Mouse (Mus musculus) lung, embryonic 15.5 days (tissue): Measurements from ENCODE around the gene Prrt1. TPM values are rescaled to one million over a fixed set of nuclear protein-coding genes. Genes with fewer than 3 reads are reported as not detected.

Experiments
- ATAC-seq: fragments of 200-750 bp; cut with Nextera tagmentation; 2 replicates; pipeline ENCODE4 v1.8.0; 2017; ENCODE audit warnings: moderate number of reproducible peaks, borderline replicate concordance; ENCODE audit not compliant: low FRiP score, low TSS enrichment; ENCODE audit errors: extremely low read depth
- H3K27ac ChIP-seq: fragments of 300-500 bp; sonication (generic); 2 replicates; pipeline ENCODE4 v1.5.1; 2015; ENCODE audit warnings: moderate library complexity, mild to moderate bottlenecking, inconsistent platforms
- H3K27me3 ChIP-seq: fragments of 300-500 bp; sonication (generic); 2 replicates; pipeline ENCODE4 v1.6.1; 2015; ENCODE audit warnings: inconsistent platforms
- H3K36me3 ChIP-seq: fragments of 300-500 bp; sonication (generic); 2 replicates; pipeline ENCODE4 v1.6.1; 2015; ENCODE audit warnings: inconsistent platforms
- H3K4me1 ChIP-seq: fragments of 300-500 bp; sonication (generic); 2 replicates; pipeline ENCODE4 v1.6.1; 2015; ENCODE audit warnings: inconsistent platforms
- H3K4me2 ChIP-seq: fragments of 300-500 bp; sonication (generic); 2 replicates; pipeline ENCODE4 v1.6.1; 2015; ENCODE audit warnings: inconsistent platforms, mild to moderate bottlenecking, moderate library complexity
- H3K4me3 ChIP-seq: fragments of 300-500 bp; sonication (generic); 2 replicates; pipeline ENCODE4 v1.5.1; 2015; ENCODE audit warnings: mild to moderate bottlenecking, inconsistent platforms
- H3K9ac ChIP-seq: fragments of 300-500 bp; sonication (generic); 2 replicates; pipeline ENCODE4 v1.6.1; 2015; ENCODE audit warnings: inconsistent platforms
- H3K9me3 ChIP-seq: fragments of 300-500 bp; sonication (generic); 2 replicates; pipeline ENCODE4 v1.6.1; 2016; ENCODE audit warnings: inconsistent platforms
- WGBS: fragments of 180-500 bp; shearing (Covaris S2); methylation state at CpG from one replicate; pipeline ENCODE4 v1.1.7; 2015; 5-methylcytosine and 5-hydroxymethylcytosine counted together
- polyA plus RNA-seq: library from polyadenylated mRNA; unstranded; fragments of >200 nt; fragmentation: Nextera tagmentation; extraction: Ambion mirVana; gene quantifications from 2 replicates; pipeline ENCODE4 v1.2.1, GENCODE M21; 2015

The Prrt1 gene
- polyA plus RNA-seq, 1 experiment from 2014 or later = 0.46 TPM

GRCm38 (mm10) chr17:34631647-34632046 is 2.3 kb downstream of the Prrt1 start:
- Histone ChIP-seq H3K4me1 (peaks cover 42% of the 10 kb centered on the region), H3K27me3 (peaks cover 76% of the 10 kb centered on the region), H3K36me3 (no peaks in the 10 kb centered on the region), H3K27ac (no peak overlapping the region), H3K9ac (peak overlapping the region; percentile 18; the same call in 1 of the 2 replicates), H3K4me3 (peak overlapping the region; percentile 36), H3K4me2 (peak overlapping the region; percentile 64), H3K9me3 (no peaks in the 10 kb centered on the region)
- ATAC-seq = no peak
- 3% methylated on average over 12 of the region's 12 CpGs for WGBS

- Histone ChIP-seq H3K36me3 (no peaks in the 10 kb centered on the region), H3K9me3 (no peaks in the 10 kb centered on the region), H3K27ac (no peak overlapping the region), H3K9ac (peak overlapping the region; percentile 18; the same call in 1 of the 2 replicates), H3K27me3 (peaks cover 82% of the 10 kb centered on the region), H3K4me3 (peak overlapping the region; percentile 36), H3K4me2 (peak overlapping the region; percentile 64), H3K4me1 (peaks cover 42% of the 10 kb centered on the region)
- WGBS = under 1% methylated on average over 26 of the region's 26 CpGs
- ATAC-seq = peak; percentile 61
Observed at GRCm38 (mm10) chr17:34632261-34632691, 2.9 kb downstream of the Prrt1 start.

GRCm38 (mm10) chr17:34635671-34636070 is 6.3 kb downstream of the Prrt1 start:
- Histone ChIP-seq H3K36me3 (no peaks in the 10 kb centered on the region), H3K4me2 (no peak overlapping the region), H3K27ac (no peak overlapping the region), H3K27me3 (peaks cover 71% of the 10 kb centered on the region), H3K4me1 (peaks cover 22% of the 10 kb centered on the region), H3K9ac (no peak overlapping the region), H3K4me3 (no peak overlapping the region), H3K9me3 (no peaks in the 10 kb centered on the region)
- no peak for ATAC-seq
- 64% methylated on average over 2 of the region's 2 CpGs for WGBS

GRCm38 (mm10) chr17:34637459-34637858 is 8.1 kb downstream of the Prrt1 start:
- peaks cover 11% of the 10 kb centered on the region for H3K4me1 ChIP-seq
- no peaks in the 10 kb centered on the region for H3K36me3 ChIP-seq
- H3K27ac ChIP-seq = no peak overlapping the region
- peaks cover 53% of the 10 kb centered on the region for H3K27me3 ChIP-seq
- H3K9me3 ChIP-seq = no peaks in the 10 kb centered on the region
- H3K9ac ChIP-seq = no peak overlapping the region
- ATAC-seq = no peak
- H3K4me3 ChIP-seq = no peak overlapping the region
- no peak overlapping the region for H3K4me2 ChIP-seq
- 56% methylated on average over 3 of the region's 3 CpGs for WGBS

GRCm38 (mm10) chr17:34639461-34640255 is 10.3 kb downstream of the Prrt1 start:
- Histone ChIP-seq H3K27me3 (peaks cover 31% of the 10 kb centered on the region), H3K4me1 (peaks cover 8% of the 10 kb centered on the region; the same call in 1 of the 2 replicates), H3K9ac (no peak overlapping the region), H3K27ac (no peak overlapping the region), H3K4me2 (no peak overlapping the region), H3K9me3 (no peaks in the 10 kb centered on the region), H3K4me3 (no peak overlapping the region), H3K36me3 (no peaks in the 10 kb centered on the region)
- WGBS = 82% methylated on average over 7 of the region's 7 CpGs
- no peak for ATAC-seq

GRCm38 (mm10) chr17:34640778-34641601 is 11.7 kb downstream of the Prrt1 start:
- Histone ChIP-seq H3K27ac (peak overlapping the region; percentile 30; the same call in 1 of the 2 replicates), H3K4me1 (peaks cover 18% of the 10 kb centered on the region), H3K36me3 (0 out of 2 replicates have a peak, but pooled peaks cover 3% of the 10 kb centered on the region), H3K9ac (no peak overlapping the region), H3K27me3 (peaks cover 21% of the 10 kb centered on the region), H3K9me3 (no peaks in the 10 kb centered on the region), H3K4me2 (no peak overlapping the region), H3K4me3 (no peak overlapping the region)
- no peak for ATAC-seq
- WGBS = 16% methylated on average over 11 of the region's 11 CpGs

- no peak overlapping the region for H3K4me3 ChIP-seq
- H3K9me3 ChIP-seq = no peaks in the 10 kb centered on the region
- no peak overlapping the region for H3K27ac ChIP-seq
- H3K9ac ChIP-seq = no peak overlapping the region
- peaks cover 25% of the 10 kb centered on the region for H3K4me1 ChIP-seq
- 0 out of 2 replicates have a peak, but pooled peaks cover 3% of the 10 kb centered on the region for H3K36me3 ChIP-seq
- H3K27me3 ChIP-seq = peaks cover 13% of the 10 kb centered on the region; the same call in 1 of the 2 replicates
- ATAC-seq = no peak
- no peak overlapping the region for H3K4me2 ChIP-seq
- WGBS = 71% methylated on average over 3 of the region's 3 CpGs
Observed at GRCm38 (mm10) chr17:34641945-34642344, 12.6 kb downstream of the Prrt1 start.

- Histone ChIP-seq H3K27me3 (no peaks in the 10 kb centered on the region; the same call in 1 of the 2 replicates), H3K36me3 (0 out of 2 replicates have a peak, but pooled peaks cover 3% of the 10 kb centered on the region), H3K9ac (no peak overlapping the region), H3K4me2 (no peak overlapping the region), H3K4me1 (peaks cover 34% of the 10 kb centered on the region), H3K9me3 (no peaks in the 10 kb centered on the region), H3K4me3 (no peak overlapping the region), H3K27ac (no peak overlapping the region)
- ATAC-seq = no peak
- 81% methylated on average over 4 of the region's 4 CpGs for WGBS
Observed at GRCm38 (mm10) chr17:34643379-34643778, 14.0 kb downstream of the Prrt1 start.

- WGBS = 77% methylated on average over 10 of the region's 10 CpGs
- Histone ChIP-seq H3K4me3 (no peak overlapping the region), H3K27ac (no peak overlapping the region), H3K9me3 (no peaks in the 10 kb centered on the region), H3K36me3 (0 out of 2 replicates have a peak, but pooled peaks cover 3% of the 10 kb centered on the region), H3K4me1 (peaks cover 36% of the 10 kb centered on the region), H3K9ac (no peak overlapping the region), H3K27me3 (no peaks in the 10 kb centered on the region; the same call in 1 of the 2 replicates), H3K4me2 (no peak overlapping the region)
- ATAC-seq = no peak
Observed at GRCm38 (mm10) chr17:34643944-34644343, 14.6 kb downstream of the Prrt1 start.

- WGBS = under 1% methylated on average over 16 of the region's 16 CpGs
Observed at GRCm38 (mm10) chr17:34644608-34645007, 15.3 kb downstream of the Prrt1 start, which contains the start of gene Fkbpl. TSS of gene Fkbpl (plus strand) at chr17:34644764.

GRCm38 (mm10) chr17:34645256-34645829 is 16.0 kb downstream of the Prrt1 start:
- 36% methylated on average over 10 of the region's 10 CpGs for WGBS
- no peaks in the 10 kb centered on the region for H3K9me3 ChIP-seq
- H3K36me3 ChIP-seq = peaks cover 16% of the 10 kb centered on the region
- H3K4me2 ChIP-seq = peak overlapping the region; percentile 66
- H3K27me3 ChIP-seq = no peaks in the 10 kb centered on the region; the same call in 1 of the 2 replicates
- peaks cover 36% of the 10 kb centered on the region for H3K4me1 ChIP-seq
- peak overlapping the region; percentile 59 for H3K4me3 ChIP-seq
- H3K9ac ChIP-seq = peak overlapping the region; percentile 57; the same call in 1 of the 2 replicates
- no peak for ATAC-seq
- H3K27ac ChIP-seq = peak overlapping the region; percentile 65; the same call in 1 of the 2 replicates

More at GRCm38 (mm10) chr17:34644608-34645007, 15.3 kb downstream of the Prrt1 start, which contains the start of gene Fkbpl:
- Histone ChIP-seq H3K36me3 (peaks cover 10% of the 10 kb centered on the region), H3K4me2 (peak within 1 kb of the TSS; percentile 66), H3K4me3 (peak within 1 kb of the TSS; percentile 59), H3K9ac (peak within 1 kb of the TSS; percentile 57), H3K27ac (peak within 1 kb of the TSS; percentile 65), H3K27me3 (no peaks in the 10 kb centered on the region; the same call in 1 of the 2 replicates), H3K9me3 (no peaks in the 10 kb centered on the region), H3K4me1 (peaks cover 36% of the 10 kb centered on the region)
- ATAC-seq = peak; percentile 81
